Mouse (Mus musculus): ENCODE data around the gene Slc43a1. TPM values are rescaled to one million over a fixed set of nuclear protein-coding genes. Genes with fewer than 3 reads are reported as not detected.
A peak's percentile ranks its signal among the peaks of the same experiment; 100 is the strongest.

The Slc43a1 gene
- total RNA-seq, 1 experiment: 30.2 TPM

- Histone ChIP-seq H3K27ac (ENCODE audit: insufficient read depth, low read depth, low read length, poor library complexity, severe bottlenecking) (no peak overlapping the region), H3K9ac (ENCODE audit: insufficient read depth, low read depth, low read length, poor library complexity, severe bottlenecking) (no peak overlapping the region), H3K9me3 (ENCODE audit: control insufficient read depth, insufficient read depth, low read depth, low read length) (no peaks in the 10 kb centered on the region), H3K4me3 (ENCODE audit: insufficient read depth in 1 of 2, low read depth in 1 of 2, low read length in 2 of 2, poor library complexity in 1 of 2, severe bottlenecking in 1 of 2) (no peak overlapping the region), H3K36me3 (ENCODE audit: control insufficient read depth, insufficient read depth, low read length, poor library complexity, severe bottlenecking) (peaks cover 10% of the 10 kb centered on the region; the same call in 1 of the 2 replicates), H3K4me1 (ENCODE audit: control insufficient read depth in 2 of 2, insufficient read depth in 2 of 2, low read length in 2 of 2, poor library complexity in 1 of 2) (no peaks in the 10 kb centered on the region)
- TF ChIP-seq ZC3H11A (IDR thresholded peaks at IDR 0.05; ENCODE audit: borderline replicate concordance, low read depth, low read length): no peak
- no peak for TF ChIP-seq ZNF384 (IDR thresholded peaks at IDR 0.05; ENCODE audit: low read depth, low read length)
- no peak for TF ChIP-seq MAFK (IDR thresholded peaks at IDR 0.05; ENCODE audit: insufficient read depth, low read depth, low read length)
- in situ Hi-C loops (cut with MboI; ENCODE audit: low sequenced_read_pairs in 2 of 2, unreplicated experiment in 2 of 2): no loop called here
- DNase-seq (ENCODE audit: low read depth, low spot score): no peak
Observed at GRCm38 (mm10) chr2:84859991-84860780, 21.5 kb downstream of the Slc43a1 start.

GRCm38 (mm10) chr2:84861430-84861829 is 22.8 kb downstream of the Slc43a1 start:
- no peak for TF ChIP-seq HCFC1 (IDR thresholded peaks at IDR 0.05; ENCODE audit: borderline replicate concordance, insufficient read depth, low read length)
- TF ChIP-seq MAFK (IDR thresholded peaks at IDR 0.05; ENCODE audit: insufficient read depth, low read depth, low read length): no peak
- TF ChIP-seq ZNF384 (IDR thresholded peaks at IDR 0.05; ENCODE audit: low read depth, low read length): no peak
- no peak for TF ChIP-seq ZC3H11A (IDR thresholded peaks at IDR 0.05; ENCODE audit: borderline replicate concordance, low read depth, low read length)
- no peak for TF ChIP-seq CHD2 (IDR thresholded peaks at IDR 0.05; ENCODE audit: low read depth, low read length)
- no peak overlapping the region for H3K9ac ChIP-seq (ENCODE audit: insufficient read depth, low read depth, low read length, poor library complexity, severe bottlenecking)
- H3K4me1 ChIP-seq (ENCODE audit: control insufficient read depth in 2 of 2, insufficient read depth in 2 of 2, low read length in 2 of 2, poor library complexity in 1 of 2): no peaks in the 10 kb centered on the region
- DNase-seq (ENCODE audit: low read depth, low spot score): no peak
- H3K27ac ChIP-seq (ENCODE audit: insufficient read depth, low read depth, low read length, poor library complexity, severe bottlenecking): no peak overlapping the region
- no peak overlapping the region for H3K4me3 ChIP-seq (ENCODE audit: insufficient read depth in 1 of 2, low read depth in 1 of 2, low read length in 2 of 2, poor library complexity in 1 of 2, severe bottlenecking in 1 of 2)
- no peaks in the 10 kb centered on the region for H3K9me3 ChIP-seq (ENCODE audit: control insufficient read depth, insufficient read depth, low read depth, low read length)
- in situ Hi-C loops (cut with MboI; ENCODE audit: low sequenced_read_pairs in 2 of 2, unreplicated experiment in 2 of 2): no loop called here
- H3K36me3 ChIP-seq (ENCODE audit: control insufficient read depth, insufficient read depth, low read length, poor library complexity, severe bottlenecking): peaks cover 10% of the 10 kb centered on the region; the same call in 1 of the 2 replicates

- in situ Hi-C loops (cut with MboI; ENCODE audit: low sequenced_read_pairs in 2 of 2, unreplicated experiment in 2 of 2): no loop called here
- Histone ChIP-seq H3K36me3 (ENCODE audit: control insufficient read depth, insufficient read depth, low read length, poor library complexity, severe bottlenecking) (peaks cover 8% of the 10 kb centered on the region; the same call in 1 of the 2 replicates), H3K9ac (ENCODE audit: insufficient read depth, low read depth, low read length, poor library complexity, severe bottlenecking) (no peak overlapping the region), H3K4me3 (ENCODE audit: insufficient read depth in 1 of 2, low read depth in 1 of 2, low read length in 2 of 2, poor library complexity in 1 of 2, severe bottlenecking in 1 of 2) (no peak overlapping the region), H3K4me1 (ENCODE audit: control insufficient read depth in 2 of 2, insufficient read depth in 2 of 2, low read length in 2 of 2, poor library complexity in 1 of 2) (no peaks in the 10 kb centered on the region), H3K9me3 (ENCODE audit: control insufficient read depth, insufficient read depth, low read depth, low read length) (no peaks in the 10 kb centered on the region), H3K27ac (ENCODE audit: insufficient read depth, low read depth, low read length, poor library complexity, severe bottlenecking) (no peak overlapping the region)
- no peak for DNase-seq (ENCODE audit: low read depth, low spot score)
- TF ChIP-seq HCFC1 (IDR thresholded peaks at IDR 0.05; ENCODE audit: borderline replicate concordance, insufficient read depth, low read length) (no peak), ZC3H11A (IDR thresholded peaks at IDR 0.05; ENCODE audit: borderline replicate concordance, low read depth, low read length) (no peak)
Observed at GRCm38 (mm10) chr2:84862231-84862630, 23.6 kb downstream of the Slc43a1 start.

DNA sequence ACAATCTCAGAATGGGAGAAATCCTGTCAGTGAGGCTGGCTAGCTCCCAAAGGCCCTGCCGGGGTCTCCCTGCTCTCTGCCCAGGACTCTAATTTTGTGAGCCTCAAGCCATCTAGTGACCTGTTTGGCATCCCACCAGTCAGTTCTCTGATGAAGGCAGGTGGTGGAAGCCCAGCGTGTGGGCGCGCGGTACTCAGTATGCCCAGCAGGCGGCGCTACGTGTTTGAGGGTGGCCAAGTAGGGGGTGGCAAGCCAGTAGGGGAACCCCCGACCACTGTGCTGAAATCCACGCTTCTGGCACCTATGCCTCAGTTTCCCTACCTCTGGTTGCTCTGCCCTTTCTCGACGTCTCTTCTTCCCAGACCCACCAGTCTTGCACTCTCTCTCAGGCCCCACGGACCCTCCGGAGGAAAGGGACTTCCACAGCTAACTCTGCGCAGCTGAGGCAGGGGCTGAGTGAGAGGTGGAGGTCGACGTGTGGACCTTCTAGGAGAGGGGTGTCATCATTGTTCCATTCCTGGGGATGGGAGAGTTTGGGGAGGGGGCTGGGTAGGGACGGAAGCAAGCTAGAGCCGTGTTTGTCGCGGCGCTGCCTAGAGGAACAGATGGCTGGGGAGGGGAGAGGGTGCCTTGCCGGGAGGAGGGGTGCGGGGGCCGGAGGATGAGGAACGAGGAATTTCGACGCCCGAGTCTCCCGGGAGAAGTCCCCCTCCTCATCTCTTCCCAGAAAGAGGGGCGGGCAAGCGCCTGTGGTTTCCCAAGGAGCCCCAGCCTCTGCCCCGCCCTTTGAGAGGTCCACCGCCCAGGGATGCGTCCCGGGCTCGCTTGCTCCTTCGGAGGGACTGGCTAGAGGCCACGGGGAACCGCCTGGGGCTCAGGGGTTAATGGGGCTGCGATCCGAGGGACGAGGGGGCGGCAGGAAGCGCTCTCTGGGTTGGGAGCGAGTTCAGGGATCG is 27.2 kb downstream of the Slc43a1 start:
- DNase-seq (ENCODE audit: low read depth, low spot score): no peak
- Histone ChIP-seq H3K9me3 (ENCODE audit: control insufficient read depth, insufficient read depth, low read depth, low read length) (no peaks in the 10 kb centered on the region), H3K4me1 (ENCODE audit: control insufficient read depth in 2 of 2, insufficient read depth in 2 of 2, low read length in 2 of 2, poor library complexity in 1 of 2) (no peaks in the 10 kb centered on the region), H3K27ac (ENCODE audit: insufficient read depth, low read depth, low read length, poor library complexity, severe bottlenecking) (no peak overlapping the region), H3K9ac (ENCODE audit: insufficient read depth, low read depth, low read length, poor library complexity, severe bottlenecking) (peak overlapping the region; percentile 8; the same call in 1 of the 2 replicates), H3K4me3 (ENCODE audit: insufficient read depth in 1 of 2, low read depth in 1 of 2, low read length in 2 of 2, poor library complexity in 1 of 2, severe bottlenecking in 1 of 2) (peak overlapping the region; percentile 34 to 65), H3K36me3 (ENCODE audit: control insufficient read depth, insufficient read depth, low read length, poor library complexity, severe bottlenecking) (no peaks in the 10 kb centered on the region)
- no peak for TF ChIP-seq MAFK (IDR thresholded peaks at IDR 0.05; ENCODE audit: insufficient read depth, low read depth, low read length)
- TF ChIP-seq HCFC1 (IDR thresholded peaks at IDR 0.05; ENCODE audit: borderline replicate concordance, insufficient read depth, low read length): no peak
- TF ChIP-seq ZNF384 (IDR thresholded peaks at IDR 0.05; ENCODE audit: low read depth, low read length): no peak
- TF ChIP-seq ZC3H11A (IDR thresholded peaks at IDR 0.05; ENCODE audit: borderline replicate concordance, low read depth, low read length): no peak
- no peak for TF ChIP-seq CHD2 (IDR thresholded peaks at IDR 0.05; ENCODE audit: low read depth, low read length)
- in situ Hi-C loops (cut with MboI; ENCODE audit: low sequenced_read_pairs in 2 of 2, unreplicated experiment in 2 of 2): no loop called here

All from ES-E14 (cell line).